Mouse (Mus musculus) G1E (cell line): ENCODE results near the gene Adsl. TPM values are rescaled to one million over a fixed set of nuclear protein-coding genes. Genes with fewer than 3 reads are reported as not detected.

Experiments used
- ATAC-seq: 2 replicates; pipeline ENCODE4 v1.8.0; 2016; ENCODE audit warnings: mild to moderate bottlenecking; ENCODE audit not compliant: insufficient number of reproducible peaks, poor library complexity, low FRiP score, severe bottlenecking; ENCODE audit errors: extremely low read depth
- DNase-seq: peaks from one replicate; pipeline ENCODE4 v3.0.0; 2012; ENCODE audit warnings: low spot score
- H3K27me3 ChIP-seq: 2 replicates; pipeline ENCODE4 v1.6.1; 2012; ENCODE audit warnings: mild to moderate bottlenecking, low read length, inconsistent platforms; ENCODE audit not compliant: insufficient read depth
- H3K36me3 ChIP-seq: replicated peaks from 2 replicates; pipeline ENCODE3; 2012; ENCODE audit warnings: mild to moderate bottlenecking, inconsistent platforms
- H3K4me1 ChIP-seq: 2 replicates; pipeline ENCODE4 v1.6.1; 2012; ENCODE audit warnings: low read depth, low read length, inconsistent platforms, mixed read lengths; ENCODE audit not compliant: insufficient read depth
- H3K4me3 ChIP-seq: 2 replicates; pipeline ENCODE4 v1.5.1; 2012; ENCODE audit warnings: low read depth, mild to moderate bottlenecking, inconsistent platforms, low read length, moderate library complexity, mixed read lengths
- H3K9me3 ChIP-seq: replicated peaks from 2 replicates; pipeline ENCODE4 v1.6.1; 2012; ENCODE audit warnings: inconsistent platforms
- GATA1 ChIP-seq: IDR thresholded peaks from 2 replicates; pipeline ENCODE4 v1.6.1; 2012; ENCODE audit warnings: borderline replicate concordance, low read length, inconsistent platforms, mixed read lengths
- GATA2 ChIP-seq: IDR thresholded peaks from 2 replicates; pipeline ENCODE4 v1.6.1; 2012; ENCODE audit warnings: low read depth, low read length, inconsistent platforms, borderline replicate concordance
- POLR2AphosphoS5 ChIP-seq: IDR thresholded peaks from 2 replicates; pipeline ENCODE4 v1.6.1; 2012; ENCODE audit warnings: low read depth, low read length, inconsistent platforms; ENCODE audit not compliant: insufficient replicate concordance
- TAL1 ChIP-seq: conservative IDR thresholded peaks from 2 replicates; pipeline ENCODE4 v1.6.1; 2012; ENCODE audit warnings: low read depth, low read length, inconsistent platforms, mixed read lengths
- polyA plus RNA-seq: library from polyadenylated mRNA; stranded (reverse); fragments of >175 nt; gene quantifications from 2 replicates; pipeline ENCODE4 v1.2.3, GENCODE M21; 2012
- total RNA-seq, 2 experiments: library from RNA; stranded (forward) in 1 of 2; stranded (reverse) in 1 of 2; fragments of 200-1000 nt in 1 of 2; fragments of >200 nt in 1 of 2; fragmentation: Nextera tagmentation in 1 of 2; gene quantifications; 2 replicates each; pipeline ENCODE4 v1.2.3; 2014 to 2017

The Adsl gene
- total and polyA plus RNA-seq, 3 experiments, result 79.0 to 174 (median 112) TPM

DNA sequence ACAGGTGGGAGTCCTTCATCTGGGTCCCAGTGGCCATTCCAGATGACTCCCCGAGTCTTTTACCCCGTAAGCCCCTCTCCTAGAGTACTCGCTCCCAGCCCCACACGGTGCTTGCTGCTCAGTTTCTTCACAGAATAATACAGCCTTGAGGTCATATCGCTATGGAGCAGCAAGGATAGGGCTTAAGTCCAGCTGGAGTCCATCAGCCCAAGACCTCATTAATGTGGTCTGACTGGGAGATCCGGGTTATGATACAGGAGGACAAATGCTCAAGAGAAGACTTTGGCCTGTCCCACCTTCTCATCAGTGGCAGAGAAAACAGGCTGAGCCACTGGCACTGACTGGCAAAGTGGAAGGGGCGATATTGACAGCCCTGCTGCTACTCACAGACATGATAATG is 69.0 kb downstream of the Adsl start:
- peaks cover 92% of the 10 kb centered on the region for H3K36me3 ChIP-seq
- TF ChIP-seq GATA2 (no peak), TAL1 (no peak), POLR2AphosphoS5 (no peak), GATA1 (no peak)
- no peaks in the 10 kb centered on the region for H3K9me3 ChIP-seq
- no peaks in the 10 kb centered on the region for H3K27me3 ChIP-seq
- peaks cover 15% of the 10 kb centered on the region for H3K4me1 ChIP-seq
- ATAC-seq, result no peak
- H3K4me3 ChIP-seq, result no peak overlapping the region
- DNase-seq, result no peak

Other genes with a start within 250 kb of the Adsl start
- gene Tnrc6b, start 237.2 kb upstream of the Adsl start, total RNA-seq (2014; fragmentation: Nextera tagmentation), result 51.2 and 146 TPM in 2 replicates
- gene Tnrc6b, start 237.2 kb upstream of the Adsl start, total RNA-seq (2017), result 15.3 and 24.5 TPM in 2 replicates
- gene Tnrc6b, start 237.2 kb upstream of the Adsl start, polyA plus RNA-seq, result 10.0 and 14.2 TPM in 2 replicates
- gene Sgsm3, start 29.3 kb downstream of the Adsl start, total RNA-seq (2014; fragmentation: Nextera tagmentation), result 17.9 and 18.9 TPM in 2 replicates
- gene Sgsm3, start 29.3 kb downstream of the Adsl start, total RNA-seq (2017), result 28.4 and 35.7 TPM in 2 replicates
- 8.4 and 8.5 TPM in 2 replicates for gene Sgsm3, start 29.3 kb downstream of the Adsl start, polyA plus RNA-seq
- gene Mrtfa, start 242.3 kb downstream of the Adsl start, total RNA-seq (2014; fragmentation: Nextera tagmentation), result 16.5 and 17.2 TPM in 2 replicates
- gene Mrtfa, start 242.3 kb downstream of the Adsl start, total RNA-seq (2017), result 1.5 and 2.3 TPM in 2 replicates
- gene Mrtfa, start 242.3 kb downstream of the Adsl start, polyA plus RNA-seq, result 18.3 and 18.5 TPM in 2 replicates